Mouse (Mus musculus) mouse embryonic stem cell (cell line): ENCODE results near the gene Akt1.

Source experiments
- in situ Hi-C, 2 experiments: fragments of 300-500 bp; cut with MboI; formaldehyde crosslinking; loops; 1 replicate in 1 of 2; 3 replicates in 1 of 2; pipeline ENCODE4 v1.14.3; 2019 to 2020; ENCODE audit warnings: low sequenced_read_pairs in 2 of 2, low pct_unique_long_range_greater_than_20kb in 1 of 2, mixed read lengths in 1 of 2; ENCODE audit not compliant: unreplicated experiment in 1 of 2

The Akt1 gene

GRCm38 (mm10) chr12:112694127-112694475 lies 19.4 kb upstream of the Akt1 start:
- in situ Hi-C loops, result no loop called here

GRCm38 (mm10) chr12:112693185-112694126 lies 18.8 kb upstream of the Akt1 start:
- in situ Hi-C loops, result no loop called here

GRCm38 (mm10) chr12:112688458-112688857 lies 13.8 kb upstream of the Akt1 start:
- in situ Hi-C loops, result no loop called here

- in situ Hi-C loops, result no loop called here
These were observed 8.7 kb upstream of the Akt1 start for GRCm38 (mm10) chr12:112683351-112683750.

- in situ Hi-C loops, result no loop called here
These were observed 4.6 kb upstream of the Akt1 start for GRCm38 (mm10) chr12:112679027-112679996.

DNA sequence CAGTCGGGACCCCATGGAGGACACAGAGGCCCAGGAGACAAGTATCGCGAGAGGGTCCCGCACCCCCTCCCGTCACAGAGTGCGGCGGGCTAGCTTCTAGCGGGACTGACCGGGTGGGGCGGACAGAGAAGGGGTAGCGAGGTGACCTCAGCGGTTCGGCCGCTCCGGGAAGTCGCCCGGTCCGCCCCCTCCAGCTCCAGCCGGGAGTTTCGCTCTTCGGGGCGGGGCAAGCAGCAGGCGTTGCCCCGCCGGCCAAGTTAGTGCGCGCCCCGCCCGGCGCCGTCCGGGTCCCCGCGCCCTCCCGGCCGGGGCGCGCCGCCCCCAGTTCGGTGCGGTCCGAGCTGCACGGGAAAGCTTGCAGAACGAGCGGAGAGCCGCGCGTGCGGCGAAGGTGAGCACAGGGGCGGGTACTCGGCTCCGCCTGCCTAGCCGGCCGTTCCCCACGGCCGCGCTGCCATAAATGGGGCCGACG lies 3.9 kb upstream of the Akt1 start, which contains the start of gene Zbtb42:
Gene Zbtb42 (plus strand): TSS at position 274 of the 472 bp plus-strand sequence.
- in situ Hi-C loops, result no loop called here

DNA sequence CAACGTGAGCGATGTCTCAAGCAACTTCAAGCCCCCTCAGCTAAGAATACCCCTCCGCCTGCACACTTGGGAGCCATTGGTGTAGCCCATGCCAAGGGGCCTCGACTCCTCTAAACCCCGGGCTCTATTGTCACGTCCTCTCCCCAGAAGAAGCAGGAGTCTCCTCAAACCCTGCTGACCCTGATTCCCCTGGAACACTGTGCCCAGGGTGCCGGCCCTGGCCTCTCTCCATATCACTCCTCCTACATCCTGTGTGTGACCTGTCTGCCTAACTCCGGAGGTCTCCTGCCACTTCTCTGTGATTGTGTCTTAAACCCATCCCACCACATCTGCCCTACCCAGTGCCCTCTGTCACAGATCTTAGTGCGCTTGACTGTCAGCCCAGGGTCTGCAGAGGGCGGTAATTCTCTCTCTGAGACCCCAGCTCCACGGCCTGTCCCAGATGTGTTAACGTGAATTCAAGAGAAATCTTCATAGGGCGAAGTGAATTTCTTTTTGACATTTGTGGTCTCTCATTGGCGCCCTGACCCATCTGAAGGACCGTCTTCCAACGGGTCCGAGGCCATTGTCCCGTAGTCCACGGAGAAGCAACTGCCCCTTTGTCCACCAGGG lies 3.4 kb upstream of the Akt1 start:
- in situ Hi-C loops, result no loop called here

DNA sequence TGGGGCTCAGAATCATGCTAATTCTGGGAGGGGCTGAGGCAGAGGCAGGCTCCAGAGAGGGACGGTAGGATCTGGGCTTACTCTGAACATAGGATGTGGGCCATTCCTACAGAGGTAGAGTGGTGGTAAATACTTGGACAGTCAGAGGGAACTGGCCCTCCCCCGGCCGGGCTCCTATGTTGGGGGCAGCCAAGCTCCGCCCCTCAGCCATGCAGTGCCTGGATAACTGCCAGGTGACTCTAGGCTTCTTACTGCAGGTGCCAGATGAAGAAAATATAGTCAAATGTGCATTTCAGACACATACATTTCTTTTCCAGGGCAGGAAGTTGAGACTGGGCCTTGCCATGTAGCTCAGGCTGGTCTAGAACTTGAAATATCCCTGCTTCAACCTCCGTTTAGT lies 2.4 kb upstream of the Akt1 start:
- in situ Hi-C loops, result no loop called here

DNA sequence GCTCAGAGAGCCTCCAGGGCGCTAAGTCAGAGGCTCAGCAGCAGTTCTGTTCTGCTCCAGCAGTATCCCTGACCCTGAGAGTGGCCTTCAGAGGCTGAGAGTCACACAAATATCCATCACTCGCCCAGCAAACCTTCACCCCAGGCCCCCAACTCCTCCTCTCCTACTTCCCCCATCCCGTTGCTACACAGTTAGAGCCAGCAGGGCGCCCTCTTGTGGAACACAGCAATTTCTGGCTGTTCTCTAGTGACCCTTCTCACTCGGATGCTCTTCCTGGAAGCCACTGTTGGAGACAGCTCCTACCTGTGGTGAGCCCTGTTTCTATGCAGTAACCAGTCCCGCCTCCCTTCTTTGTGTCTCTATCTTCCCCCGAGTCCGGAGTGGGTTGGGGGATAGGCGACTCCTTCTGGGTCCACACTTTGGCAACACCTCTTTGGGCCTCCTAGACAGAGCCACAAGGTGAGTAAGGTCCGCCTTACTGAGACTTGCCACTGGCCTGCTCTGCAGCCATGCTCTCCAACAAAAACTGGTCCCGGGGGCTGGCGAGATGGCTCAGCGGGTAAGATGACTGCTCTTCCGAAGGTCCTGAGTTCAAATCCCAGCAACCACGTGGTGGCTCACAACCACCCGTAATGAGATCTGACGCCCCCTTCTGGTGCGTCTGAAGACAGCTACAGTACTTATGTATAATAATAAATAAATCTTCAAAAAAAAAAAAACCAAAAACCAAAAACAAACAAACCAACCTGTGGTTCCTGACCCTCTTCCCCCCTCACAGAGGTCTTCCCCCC lies 756 bp upstream of the Akt1 start:
- in situ Hi-C loops, result no loop called here

- in situ Hi-C loops, result no loop called here
These were observed 1.1 kb downstream of the Akt1 start for GRCm38 (mm10) chr12:112673576-112674091.

DNA sequence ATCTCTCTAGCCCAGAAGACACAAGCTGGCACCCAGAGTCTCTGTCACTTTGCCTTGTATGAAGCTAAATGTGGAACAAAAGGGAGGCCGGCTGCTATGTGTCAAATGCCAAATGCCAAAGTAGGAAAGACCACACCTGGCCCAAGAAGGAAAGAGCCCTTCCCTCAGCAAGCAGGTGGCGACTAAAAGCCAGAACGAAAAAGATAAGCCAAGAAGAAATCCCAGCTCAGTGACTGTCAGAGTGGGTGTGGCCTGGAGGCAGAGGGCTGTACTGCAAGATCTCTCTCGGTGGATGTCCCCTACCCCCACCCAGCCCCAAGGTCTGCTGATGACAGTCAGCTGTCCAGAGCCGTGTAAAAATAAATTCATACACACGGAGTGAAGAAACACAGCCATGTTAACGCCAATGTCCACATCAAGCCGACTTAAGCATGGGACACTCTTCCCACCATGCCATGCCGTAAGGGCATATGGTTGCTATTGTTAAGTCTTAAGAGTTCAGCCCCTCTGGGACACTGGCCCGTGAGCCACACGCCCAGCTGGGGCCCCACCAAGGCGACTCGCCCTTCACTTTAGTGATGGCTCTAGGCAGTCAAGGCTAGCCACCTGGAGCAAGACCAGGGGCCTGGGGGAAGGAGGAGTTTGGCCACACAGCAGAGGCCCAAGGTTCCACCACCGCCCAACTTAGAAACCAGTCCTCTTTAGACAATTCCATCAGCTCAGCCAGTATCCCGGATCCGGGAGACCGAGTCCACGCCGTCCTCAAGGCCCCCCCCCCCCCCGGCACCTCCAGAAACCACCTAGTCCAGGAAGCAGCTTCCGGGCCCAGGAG lies 1.7 kb downstream of the Akt1 start:
- in situ Hi-C loops, result no loop called here

DNA sequence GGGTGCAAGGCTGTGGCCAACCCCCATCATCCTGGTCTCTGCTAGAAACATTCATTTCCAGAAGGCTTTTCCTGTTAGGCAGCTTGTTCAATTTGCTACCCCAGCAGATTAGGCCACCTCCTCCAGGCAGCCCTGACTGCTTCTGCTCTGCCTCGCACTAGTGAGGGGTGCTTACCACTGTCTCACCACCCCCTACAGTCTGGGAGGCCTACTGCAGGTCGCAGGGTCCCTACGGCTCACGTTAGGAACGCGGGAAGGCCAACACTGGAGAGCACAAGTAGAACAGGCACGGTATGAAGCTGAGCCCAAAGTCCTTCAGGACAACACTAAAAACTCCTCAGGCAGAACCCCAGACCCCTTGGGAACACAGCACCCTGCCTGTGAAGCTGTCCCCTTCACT lies 2.8 kb downstream of the Akt1 start:
- in situ Hi-C loops, result no loop called here

GRCm38 (mm10) chr12:112670718-112671393 lies 3.8 kb downstream of the Akt1 start:
- in situ Hi-C loops, result no loop called here

DNA sequence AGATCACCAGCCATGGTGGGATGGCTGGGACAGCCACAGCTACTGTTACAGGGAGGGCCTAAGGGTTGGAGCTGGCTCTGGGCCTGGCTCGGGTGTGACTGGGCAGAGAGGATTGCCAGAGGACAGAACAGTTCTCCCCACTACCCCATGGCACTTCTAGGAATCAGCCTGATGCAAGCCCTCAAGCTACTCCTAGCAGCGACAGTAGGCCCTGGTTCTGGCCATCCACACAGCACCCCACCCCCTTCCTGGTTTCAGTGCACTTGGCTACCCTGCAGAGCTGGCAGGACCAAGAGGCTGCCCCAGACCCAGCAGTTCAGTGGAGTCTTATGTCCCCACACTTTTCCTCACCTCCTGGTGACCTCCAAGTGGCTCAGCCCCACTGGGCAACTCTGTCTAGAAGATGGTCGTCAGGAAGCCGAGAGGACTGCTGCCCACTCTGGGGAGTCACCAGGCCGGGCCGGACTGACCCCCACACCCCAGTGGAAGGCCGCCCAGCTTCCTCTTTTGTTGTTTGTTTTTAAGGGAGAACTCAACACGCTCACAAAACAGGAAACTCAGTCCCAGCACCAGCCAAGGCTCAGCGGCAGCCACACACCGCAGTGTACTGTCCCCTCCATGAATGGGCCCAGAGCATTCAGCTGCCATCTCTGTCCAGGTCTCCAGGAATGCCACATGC lies 6.9 kb downstream of the Akt1 start:
- in situ Hi-C loops, result no loop called here

- in situ Hi-C loops, result no loop called here
These were observed 8.7 kb downstream of the Akt1 start for GRCm38 (mm10) chr12:112665881-112666544.
